Mouse (Mus musculus): ENCODE measurements around the gene Srgap2. TPM values are rescaled to one million over a fixed set of nuclear protein-coding genes. Genes with fewer than 3 reads are reported as not detected.

Gene Srgap2
- polyA plus RNA-seq, 2 experiments from 2014 or later: 24.8 to 35.9 TPM

DNA sequence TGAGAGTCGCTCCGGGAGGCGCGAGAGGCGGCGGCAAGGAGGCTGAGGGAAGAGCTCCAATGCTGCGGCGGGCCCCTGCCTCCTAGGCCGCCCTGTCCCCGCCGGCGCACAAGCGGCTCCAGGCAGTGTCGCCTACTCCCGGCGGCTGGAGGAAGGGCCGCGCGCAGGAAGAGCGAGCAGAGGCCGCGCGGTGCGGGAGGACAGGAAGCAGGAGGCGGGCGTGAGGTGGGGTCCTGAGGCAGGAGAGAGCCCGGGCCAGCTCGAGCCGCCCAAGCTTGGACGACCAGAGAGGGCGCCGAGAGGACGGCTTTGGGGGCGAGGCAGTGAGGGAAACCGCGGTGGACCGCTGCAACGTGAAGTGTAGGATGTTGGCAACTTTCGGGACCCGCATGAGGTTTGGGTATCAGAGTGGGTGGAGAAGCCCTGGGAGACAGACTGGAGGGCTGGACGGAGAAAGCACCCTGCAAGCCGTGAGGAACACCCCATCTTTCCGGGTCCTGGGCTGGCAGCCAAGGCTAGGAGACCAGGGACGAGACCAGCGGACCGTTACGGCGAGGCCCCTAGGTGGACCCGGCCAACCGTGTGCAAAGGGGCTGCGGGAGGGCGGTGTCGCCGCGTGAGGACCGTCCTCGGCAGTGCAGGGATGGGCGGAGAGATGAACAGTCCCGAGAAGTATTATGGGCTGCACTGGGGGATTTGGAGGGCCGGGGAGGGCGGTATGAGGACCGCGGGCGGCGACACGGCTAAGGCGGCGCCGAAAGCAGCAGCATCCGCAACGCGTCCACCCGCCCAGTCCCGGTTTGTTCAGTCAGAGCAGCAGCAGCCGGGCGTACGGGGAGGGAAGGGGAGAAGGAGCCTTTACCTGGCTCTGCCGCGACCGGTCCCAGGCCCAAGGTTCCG is 531 bp downstream of the Srgap2 start:
- ATAC-seq: peak; percentile 22

DNA sequence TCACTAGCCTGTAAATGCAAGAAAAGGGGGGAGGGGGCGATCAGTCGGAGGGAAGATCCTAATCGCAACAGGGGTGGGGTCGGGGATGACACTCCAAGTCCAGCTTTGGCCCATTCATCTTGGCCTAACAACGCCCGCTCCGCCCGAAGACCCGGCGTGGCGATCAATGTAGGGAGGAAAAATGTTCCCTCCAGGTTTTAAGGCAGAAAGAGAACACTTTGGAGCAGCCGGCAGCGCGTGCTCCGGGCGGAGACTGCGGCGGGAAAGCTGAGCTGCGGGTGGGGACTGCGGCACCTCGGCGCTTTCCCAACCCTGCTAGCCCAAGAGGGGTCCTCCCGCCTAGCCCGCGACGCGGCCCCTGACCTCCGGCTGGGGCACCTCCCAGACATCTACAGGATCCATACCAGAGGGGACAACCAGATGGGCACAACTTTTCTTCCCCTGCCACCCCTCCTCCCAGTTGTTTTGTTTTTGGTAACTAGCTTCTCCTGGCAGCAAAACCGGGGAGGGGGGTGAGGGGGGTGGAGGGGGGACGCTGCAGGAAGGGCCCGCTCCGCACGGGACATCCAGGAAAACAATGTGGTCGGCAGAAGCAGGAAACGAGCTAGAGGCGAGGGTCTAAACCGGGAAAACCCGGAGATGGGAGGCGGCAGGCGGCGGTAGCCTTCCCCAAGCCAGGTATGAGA is 1.4 kb downstream of the Srgap2 start:
- ATAC-seq: no peak

DNA sequence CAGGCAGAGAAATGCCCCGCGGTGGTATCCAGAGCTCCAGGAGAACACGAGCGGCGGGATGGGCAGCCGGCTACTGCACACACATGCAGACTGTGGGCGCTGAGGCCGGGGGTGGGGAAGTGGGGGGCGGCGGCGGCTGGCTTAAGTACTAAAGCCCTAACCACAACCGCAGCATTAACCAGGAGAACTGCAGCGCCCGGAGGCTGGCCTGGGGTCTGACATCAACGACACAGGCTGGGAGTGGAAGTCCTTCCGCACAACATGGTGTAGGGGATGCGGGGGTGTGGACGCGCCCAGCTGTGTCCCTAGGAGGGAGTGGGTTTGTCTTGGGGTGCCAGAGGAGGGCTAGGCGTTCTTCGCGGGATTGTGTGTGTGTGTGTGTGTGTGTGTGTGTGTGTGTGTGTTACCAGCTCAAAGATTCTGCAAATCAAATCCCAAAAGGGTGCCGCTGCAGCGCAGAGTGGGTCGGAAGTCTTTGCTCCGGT is 2.0 kb downstream of the Srgap2 start:
- ATAC-seq: no peak

DNA sequence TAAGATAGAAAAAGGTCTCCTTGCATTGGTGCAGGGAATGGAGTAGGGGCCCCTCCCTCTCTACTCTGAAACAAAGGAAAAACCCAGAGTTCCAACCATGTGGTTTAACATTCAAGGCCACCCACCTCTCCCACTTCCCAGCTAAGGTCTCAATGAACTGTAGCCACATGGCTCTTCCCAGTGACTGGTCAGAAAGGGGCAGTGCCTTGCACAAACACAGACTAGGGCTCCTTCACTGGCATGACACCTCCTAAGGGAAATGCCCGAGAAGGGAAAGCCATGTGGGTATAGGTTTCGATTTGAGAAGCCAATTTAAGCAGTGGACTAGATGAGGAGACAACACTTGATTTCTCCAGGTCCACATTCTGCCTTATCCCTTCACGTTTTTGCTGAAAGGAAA is 3.4 kb downstream of the Srgap2 start:
- ATAC-seq: no peak

DNA sequence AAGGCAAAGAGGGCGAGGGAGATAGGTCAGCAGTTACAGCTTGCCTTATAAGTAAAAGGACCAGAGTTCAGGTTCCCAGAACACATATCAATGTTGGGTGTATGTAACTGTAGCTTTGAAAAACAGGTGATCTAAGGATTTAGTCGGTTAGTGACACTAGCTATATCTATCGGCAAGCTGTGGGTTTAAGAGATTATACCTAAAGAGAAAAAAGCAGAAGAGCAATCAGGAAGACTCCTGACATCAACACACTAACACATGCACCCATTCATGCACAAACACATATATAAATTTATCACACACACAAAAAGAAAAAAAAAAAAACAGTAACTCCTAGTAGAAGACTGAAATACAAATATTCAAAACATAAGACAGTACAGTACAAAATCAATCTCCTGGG is 10.6 kb downstream of the Srgap2 start:
- ATAC-seq: no peak

DNA sequence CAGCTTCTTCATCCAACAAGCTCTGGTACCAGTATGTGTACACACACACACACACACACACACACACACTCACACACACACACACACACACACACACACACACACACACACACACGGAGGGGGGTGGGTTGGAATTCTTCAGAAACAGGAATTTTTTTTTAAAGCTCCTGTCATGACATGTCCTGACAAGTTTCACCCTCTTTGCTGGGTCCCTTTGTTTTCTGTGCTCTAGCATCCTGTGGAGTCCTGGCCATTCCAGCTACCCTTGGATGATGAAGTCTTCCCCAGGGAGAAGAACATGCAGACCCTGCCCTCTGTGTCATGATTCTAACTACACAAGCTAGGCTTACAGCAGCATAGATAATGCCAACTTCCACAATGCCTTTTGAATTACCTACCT is 13.0 kb downstream of the Srgap2 start:
- ATAC-seq: no peak

DNA sequence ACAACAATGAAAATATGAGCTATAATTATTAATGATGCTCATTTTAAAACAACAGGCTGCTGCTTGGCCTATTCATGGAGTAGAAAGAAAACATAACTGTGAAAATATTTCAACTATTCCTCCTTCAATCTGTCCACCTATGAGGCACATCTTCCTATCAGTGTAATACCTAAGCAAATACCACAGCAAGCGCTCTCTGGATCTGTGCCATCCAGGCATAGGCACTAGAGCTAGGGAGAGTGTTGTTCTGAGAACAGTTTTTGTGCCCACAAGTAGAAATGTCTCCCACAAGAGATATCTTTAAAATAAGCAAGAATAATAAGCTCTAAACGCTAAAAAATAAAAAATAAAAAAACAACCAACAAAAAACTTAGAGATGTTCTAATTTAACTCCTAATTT is 14.0 kb downstream of the Srgap2 start:
- no peak for ATAC-seq

DNA sequence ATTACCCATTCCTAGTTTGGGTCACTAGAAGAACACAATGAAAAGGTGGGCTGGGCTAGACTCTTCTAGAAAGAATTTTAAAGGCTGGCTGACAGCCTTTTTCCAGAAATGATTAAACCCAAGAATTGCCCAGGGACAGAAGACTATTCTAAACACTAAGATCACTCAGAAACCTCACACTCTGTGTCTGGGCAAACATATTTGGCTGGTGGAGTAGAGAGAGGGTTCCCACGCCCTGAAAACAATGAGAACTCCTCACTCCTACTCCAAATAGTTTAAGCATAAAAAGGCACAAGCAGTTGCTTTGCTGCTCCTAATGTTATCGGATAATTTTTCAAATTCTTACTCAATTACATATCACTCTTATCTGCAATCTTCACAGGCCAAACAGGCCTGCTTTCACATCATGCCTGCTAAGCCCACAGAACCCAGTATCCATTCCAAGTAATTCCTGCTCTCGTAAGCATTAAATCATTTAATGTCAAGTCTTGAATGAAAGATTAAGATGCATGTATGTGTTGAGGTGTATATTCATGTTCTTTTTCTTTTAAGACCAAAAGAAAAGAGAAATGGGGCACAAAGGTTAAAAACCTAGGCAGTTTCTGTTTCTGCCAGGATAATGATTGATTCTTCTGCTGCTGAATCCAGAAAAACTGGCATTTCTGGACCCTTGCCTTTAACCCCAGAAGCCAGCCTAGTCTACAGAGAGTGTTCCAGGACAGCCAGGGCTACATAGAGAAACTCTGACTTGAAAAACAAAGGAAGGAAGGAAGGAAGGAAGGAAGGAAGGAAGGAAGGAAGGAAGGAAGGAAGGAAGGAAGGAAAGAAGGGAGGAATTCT is 15.3 kb downstream of the Srgap2 start:
- no peak for ATAC-seq

DNA sequence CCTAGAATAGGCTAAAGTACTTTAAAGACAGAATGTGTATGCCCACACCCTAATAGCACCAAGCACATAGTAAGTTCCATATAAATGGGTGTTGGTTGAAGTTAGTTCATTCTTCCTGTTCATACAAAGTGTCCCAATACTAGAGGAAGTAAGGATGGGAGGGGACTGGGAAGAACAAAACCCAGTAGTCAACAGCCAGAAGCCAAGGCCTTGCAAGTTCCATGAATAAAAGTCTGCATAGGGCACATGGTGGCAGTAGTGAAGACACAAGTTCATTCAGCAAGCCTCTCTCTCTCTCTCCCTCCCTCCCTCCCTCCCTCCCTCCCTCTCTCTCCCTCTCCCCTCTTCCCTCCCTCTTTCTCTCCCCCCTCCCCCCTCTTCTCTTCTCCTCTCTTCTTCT is 16.0 kb downstream of the Srgap2 start:
- no peak for ATAC-seq

DNA sequence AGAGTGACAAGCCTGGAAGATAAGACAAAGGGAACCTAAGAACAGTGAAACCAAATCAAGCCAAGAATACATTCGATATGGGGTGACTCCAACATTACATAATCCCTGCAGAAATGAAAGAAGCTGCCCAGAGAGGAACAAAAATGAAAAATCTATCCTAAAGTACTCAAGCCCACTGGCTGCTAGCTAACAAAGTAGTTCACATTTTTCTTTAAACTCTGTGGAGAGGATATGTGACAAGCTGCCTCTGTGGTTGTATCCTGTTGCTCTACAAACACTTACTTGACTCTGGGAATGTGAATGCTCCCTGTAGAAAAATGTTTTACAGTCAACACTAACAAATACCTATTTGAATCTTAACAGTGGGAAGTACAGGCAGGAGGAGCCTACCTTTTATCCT is 25.5 kb downstream of the Srgap2 start:
- ATAC-seq: no peak

DNA sequence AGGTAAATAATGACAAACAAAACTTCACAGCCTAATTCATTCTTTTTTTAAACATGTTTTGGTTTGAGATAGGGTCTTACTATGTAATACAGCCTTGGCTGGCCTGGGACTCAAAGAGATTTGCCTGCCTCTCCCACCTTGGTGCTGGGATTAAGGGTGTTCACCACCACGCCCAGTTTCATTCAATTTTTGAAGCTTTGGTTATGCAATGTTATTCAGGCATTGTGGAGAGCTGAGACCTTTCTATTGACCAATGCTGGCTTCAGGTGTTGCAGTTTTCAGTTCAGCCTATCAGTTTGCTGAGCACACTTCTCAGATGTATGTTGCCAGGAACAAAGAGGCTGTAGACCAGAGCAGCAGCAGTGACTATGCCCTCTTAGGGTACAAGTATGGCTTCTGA is 28.9 kb downstream of the Srgap2 start:
- no peak for ATAC-seq

DNA sequence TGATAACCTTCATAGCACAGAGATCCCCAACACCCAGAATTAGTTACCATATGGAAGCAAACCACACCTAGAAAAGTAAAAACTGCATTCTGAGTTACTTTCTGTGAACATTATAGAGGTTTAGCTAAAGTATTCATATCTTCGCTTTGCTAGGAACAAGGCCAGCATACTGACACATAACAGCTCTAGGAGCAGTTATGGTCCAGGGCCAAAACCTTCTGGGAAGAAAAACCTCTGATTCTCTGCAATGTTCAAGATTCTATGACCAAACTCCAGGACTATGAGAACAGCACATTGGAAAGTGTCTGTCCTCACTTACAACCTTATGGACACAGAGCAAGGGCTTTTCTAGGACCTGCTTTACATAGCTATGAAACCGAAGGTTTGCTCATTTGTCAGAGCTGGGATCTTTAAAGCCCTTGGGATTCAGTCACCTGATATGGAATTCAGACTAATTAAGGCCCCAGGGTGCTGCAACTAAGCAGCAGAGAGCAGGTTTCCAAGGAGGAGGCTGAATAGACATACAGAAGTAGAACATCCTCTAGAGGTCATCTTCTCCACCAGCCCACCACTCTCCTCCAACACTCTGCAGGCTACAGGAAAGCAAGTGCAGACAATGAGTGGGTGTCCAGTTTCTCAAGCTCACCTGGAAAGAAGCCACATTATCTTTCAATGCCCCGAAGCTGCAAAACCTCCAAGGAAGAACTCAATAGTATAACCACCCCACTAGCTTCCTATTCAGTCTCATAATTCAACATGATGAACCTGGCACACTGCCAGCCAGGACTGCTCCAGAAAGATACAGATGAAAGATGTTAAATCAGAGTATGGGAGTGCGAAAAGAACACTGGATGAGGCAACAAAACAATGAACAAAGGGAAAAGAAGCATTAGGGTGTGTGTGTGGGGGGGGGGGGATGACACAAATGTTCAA is 32.9 kb downstream of the Srgap2 start:
- ATAC-seq: no peak

DNA sequence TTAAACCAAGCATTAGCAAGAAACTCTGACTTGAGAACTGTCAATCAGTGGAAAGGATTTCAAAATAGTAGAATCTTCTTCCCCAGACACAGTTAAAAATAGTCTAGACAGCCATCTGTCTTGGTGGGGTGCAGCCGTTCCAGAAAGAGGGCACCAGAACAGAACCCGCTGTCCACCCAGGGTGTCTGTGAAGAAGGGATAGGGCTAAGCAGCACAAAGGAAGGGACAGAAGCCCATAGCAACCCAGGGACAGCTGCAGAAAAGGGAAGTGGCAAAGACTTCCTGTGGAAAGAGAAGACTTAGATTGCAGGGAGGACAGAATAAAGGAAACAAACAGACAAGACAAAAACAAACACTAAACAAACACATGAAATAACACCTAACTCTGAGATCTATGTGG is 34.8 kb downstream of the Srgap2 start:
- peak; percentile 57 for ATAC-seq

DNA sequence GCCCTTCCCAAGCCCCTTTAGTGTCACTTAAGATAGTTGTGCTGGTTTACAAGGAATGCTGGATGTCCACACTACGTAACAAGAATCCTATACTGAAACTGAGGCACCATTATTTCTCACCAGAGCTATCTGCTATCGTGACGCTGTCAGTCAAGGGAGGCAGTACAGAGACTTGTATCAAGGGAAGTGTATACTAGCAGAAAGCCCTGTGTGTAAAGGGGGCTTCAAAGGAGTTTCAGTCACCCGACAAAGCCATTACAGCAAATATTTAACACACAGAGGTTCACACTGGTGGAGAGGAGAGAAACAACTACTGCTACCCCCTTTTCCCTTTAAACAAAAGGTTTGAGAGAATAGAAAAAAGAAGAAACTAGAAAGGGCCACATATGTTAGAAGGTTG is 35.6 kb downstream of the Srgap2 start:
- ATAC-seq: no peak

DNA sequence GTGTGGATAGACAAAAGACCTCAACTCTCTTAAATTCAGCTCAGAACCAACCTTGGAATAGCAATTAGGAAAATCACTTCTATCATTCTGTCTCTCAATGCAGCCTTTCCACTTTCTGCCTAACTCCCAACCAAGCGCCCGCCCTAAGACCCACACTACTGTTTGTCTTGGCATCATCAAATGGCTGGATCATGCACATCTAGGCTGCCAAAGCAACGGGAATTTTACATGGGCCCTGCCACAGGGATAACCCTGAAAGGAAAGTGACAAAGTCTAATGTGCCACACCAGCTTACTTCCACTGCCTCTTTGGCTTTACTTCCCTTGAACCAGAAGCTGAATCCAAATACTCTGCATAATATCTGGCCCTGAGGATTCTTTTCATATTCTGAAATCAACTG is 37.8 kb downstream of the Srgap2 start:
- ATAC-seq: no peak

DNA sequence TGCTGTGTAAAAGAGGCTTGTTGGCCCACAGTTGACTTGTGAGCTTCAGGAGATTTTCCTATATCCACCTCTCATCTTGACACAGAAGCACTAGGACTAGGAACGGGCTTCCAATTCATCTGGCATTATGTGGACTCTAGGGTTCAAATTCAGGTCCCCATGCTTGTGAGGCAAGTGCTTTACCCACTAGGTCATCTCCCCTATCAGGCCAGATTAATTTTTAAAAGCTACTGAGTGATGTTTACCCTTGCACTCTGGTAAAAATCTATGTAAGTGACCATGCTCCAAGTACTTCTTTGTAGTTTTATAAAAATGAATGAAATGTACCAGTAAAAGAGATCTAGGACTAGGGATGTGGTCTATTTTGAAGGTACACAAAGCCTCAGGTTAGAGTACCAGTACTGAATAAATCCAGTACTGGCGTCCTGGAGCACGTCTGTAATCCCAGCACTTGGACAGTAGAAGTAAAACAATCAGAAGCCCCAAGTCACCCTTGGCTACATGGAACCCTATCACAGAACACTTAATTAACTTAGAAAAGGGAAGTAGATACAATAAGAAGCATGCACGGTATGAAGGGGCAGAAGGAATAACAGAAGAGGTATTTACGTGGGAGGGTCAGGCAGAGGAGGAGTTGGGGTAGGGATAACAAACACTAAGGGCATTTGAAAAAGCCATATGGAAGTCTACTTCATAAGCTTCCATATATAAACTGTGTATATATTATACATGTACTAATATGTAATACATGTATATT is 40.9 kb downstream of the Srgap2 start:
- ATAC-seq: no peak

DNA sequence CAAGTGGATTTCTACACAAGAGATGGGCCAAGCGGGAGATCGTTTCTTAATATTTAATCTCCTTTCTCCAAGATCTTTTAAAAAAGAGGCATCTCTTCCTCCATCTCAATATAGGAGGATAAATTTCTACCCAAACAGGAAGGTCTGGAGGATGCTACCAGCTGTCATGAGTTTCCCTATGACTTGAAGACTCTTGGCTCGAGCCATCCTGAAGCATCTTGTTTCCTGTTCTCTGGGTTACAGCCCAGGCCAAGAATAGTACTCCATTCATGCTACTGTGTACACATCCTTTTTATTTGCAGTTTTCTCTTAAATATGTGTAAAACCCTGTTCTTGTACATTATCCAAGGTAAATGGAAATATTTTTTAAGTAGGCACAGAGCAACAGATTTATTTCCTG is 44.9 kb downstream of the Srgap2 start:
- no peak for ATAC-seq

DNA sequence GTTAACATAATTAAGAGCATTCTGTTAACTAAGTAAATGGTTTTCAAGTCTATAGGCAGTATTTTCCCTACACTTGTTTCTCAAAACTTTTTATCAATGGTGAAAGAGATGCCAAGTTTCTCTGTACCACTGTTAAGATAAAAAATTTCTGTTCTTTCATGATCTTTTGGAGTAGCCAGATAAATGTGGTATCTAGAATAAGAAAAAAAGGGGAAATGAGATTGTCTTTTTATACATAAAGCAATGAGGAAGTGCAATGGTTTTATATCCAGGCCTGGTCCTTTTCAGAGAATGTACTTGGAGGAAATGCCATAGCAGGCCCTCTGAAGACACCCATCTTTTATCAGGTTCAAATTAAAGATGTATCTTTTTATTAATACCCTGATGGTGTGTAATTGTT is 45.8 kb downstream of the Srgap2 start:
- ATAC-seq: no peak

DNA sequence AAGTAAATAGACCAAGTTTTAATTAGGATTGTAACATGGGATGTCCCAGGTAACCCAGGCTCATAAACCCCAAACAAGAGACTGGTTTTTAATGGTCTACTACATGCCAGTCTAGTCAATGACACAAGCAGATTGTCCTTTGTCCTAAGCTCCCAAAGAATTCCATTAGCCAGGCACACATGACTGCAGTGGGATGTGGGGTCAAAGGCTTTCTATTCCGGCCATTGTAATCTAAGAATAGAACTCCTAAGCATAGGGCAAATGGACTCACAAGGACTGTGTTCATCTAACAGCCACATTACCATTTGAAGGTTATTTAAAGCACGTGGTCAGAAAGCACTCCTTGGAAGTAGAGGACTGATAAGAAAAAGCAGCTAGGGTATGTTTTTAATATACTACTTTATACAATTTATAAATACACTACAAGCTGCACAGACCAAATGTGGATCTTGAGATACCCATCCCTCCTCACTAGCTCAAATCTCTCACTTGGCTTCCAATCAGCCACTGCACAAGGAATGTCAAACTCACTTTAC is 48.3 kb downstream of the Srgap2 start:
- no peak for ATAC-seq

DNA sequence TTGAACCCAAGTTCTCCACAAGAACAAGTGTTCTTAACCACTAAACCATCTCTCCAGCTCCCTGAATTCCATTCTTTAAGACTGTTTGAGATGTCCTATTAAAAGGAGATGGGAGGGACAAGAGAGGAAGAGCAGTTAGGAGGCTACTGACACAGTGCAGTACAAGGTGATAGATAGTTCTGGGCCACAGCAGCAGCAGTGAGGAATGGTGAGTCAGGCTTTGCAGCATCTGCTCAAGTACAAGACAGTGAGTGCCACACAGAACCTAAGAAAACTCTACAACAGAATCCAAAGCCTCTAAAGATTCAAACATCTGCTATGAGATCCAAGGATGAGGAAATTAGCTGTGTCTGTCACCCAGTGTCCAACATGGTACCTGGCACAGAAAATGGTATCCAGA is 51.8 kb downstream of the Srgap2 start:
- no peak for ATAC-seq

DNA sequence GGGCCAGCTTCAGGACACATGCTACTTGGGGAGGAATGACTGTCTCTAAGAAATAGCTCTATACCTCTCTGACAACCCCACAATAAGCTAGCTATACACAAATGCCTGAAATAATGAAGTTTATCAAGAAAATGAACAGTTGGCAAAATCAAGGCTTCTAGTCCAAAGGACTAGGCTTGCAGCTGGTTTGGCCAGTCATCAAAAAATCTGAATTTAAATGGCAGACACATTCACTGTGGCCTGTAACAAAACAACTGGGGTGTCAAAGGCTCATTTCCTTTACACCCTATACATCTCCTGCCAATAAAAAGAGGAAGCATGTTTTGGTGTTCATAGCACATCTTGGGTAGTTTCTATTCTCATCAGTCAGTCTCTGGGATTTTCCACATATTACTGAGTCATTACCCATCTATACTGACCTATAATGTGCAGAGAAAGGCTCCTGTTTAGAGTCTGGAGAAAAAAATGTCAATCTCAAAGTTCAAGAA is 53.5 kb downstream of the Srgap2 start:
- ATAC-seq: no peak

All from activated CD4-positive, CD25-positive, alpha-beta regulatory T cell, adult 4 months (primary cell).